Mouse (Mus musculus) testis, adult 2 months (tissue): Measurements from ENCODE around the gene Olfr576. TPM values are rescaled to one million over a fixed set of nuclear protein-coding genes. Genes with fewer than 3 reads are reported as not detected.

Source experiments
- H3K27ac ChIP-seq: fragments of 200-500 bp; 2 replicates; pipeline ENCODE4 v1.5.1; 2012; ENCODE audit warnings: low read depth, low read length; ENCODE audit not compliant: control insufficient read depth, insufficient read depth
- H3K27me3 ChIP-seq: fragments of 200-500 bp; 2 replicates; pipeline ENCODE4 v1.6.1; 2012; ENCODE audit warnings: mild to moderate bottlenecking, low read length, moderate library complexity; ENCODE audit not compliant: control insufficient read depth, insufficient read depth
- H3K36me3 ChIP-seq: fragments of 200-500 bp; 2 replicates; pipeline ENCODE4 v1.6.1; 2012; ENCODE audit warnings: mild to moderate bottlenecking, low read length; ENCODE audit not compliant: control insufficient read depth, insufficient read depth
- H3K4me1 ChIP-seq: fragments of 200-500 bp; 2 replicates; pipeline ENCODE4 v1.6.1; 2012; ENCODE audit warnings: low read length; ENCODE audit not compliant: control insufficient read depth, insufficient read depth
- H3K4me3 ChIP-seq: fragments of 200-500 bp; 2 replicates; pipeline ENCODE4 v1.5.1; 2012; ENCODE audit warnings: low read depth, mild to moderate bottlenecking, low read length, moderate library complexity, mixed read lengths; ENCODE audit not compliant: control insufficient read depth
- CTCF ChIP-seq: fragments of 200-500 bp; IDR thresholded peaks from 2 replicates; pipeline ENCODE4 v1.5.1; 2012; ENCODE audit warnings: low read depth, mild to moderate bottlenecking, inconsistent platforms, low read length, moderate library complexity; ENCODE audit not compliant: control insufficient read depth, insufficient read depth, insufficient replicate concordance
- POLR2A ChIP-seq: fragments of 200-500 bp; IDR thresholded peaks from 2 replicates; pipeline ENCODE4 v1.6.1; 2012; ENCODE audit warnings: low read depth, mild to moderate bottlenecking, inconsistent platforms, low read length, moderate library complexity; ENCODE audit not compliant: control insufficient read depth
- polyA plus RNA-seq: library from polyadenylated mRNA; depleted of rRNA; stranded (reverse); fragments of >200 nt; gene quantifications from 2 replicates; pipeline ENCODE4 v1.2.3, GENCODE M21; 2012; rRNA removed

Olfr576 gene
- not detected in 2 replicates for polyA plus RNA-seq

DNA sequence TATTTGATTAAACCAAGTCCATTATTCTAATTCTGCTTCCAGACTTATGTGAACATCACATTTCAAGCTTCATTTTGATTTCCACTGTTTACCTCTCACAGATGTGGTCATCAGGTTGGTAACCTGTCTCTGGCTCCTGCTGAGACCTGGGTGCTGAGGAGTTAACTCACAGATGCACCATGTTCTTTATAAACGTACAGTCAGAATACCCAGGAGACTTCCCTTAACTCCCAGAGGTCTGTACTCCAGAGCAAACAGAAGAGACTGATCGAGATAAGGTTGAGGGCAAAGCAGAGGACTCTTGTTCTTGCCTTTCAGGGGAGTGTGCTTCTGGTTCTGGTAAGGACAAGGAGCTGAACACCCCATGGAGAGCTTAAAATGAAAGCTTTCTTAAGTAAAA, at the start of gene Olfr576:
Olfr576 (plus strand) TSS at position 301 of the 400 bp plus-strand sequence.
- Histone ChIP-seq H3K27me3 (no peaks in the 10 kb centered on the region), H3K27ac (no peak within 1 kb of the TSS), H3K4me1 (no peaks in the 10 kb centered on the region), H3K36me3 (no peaks in the 10 kb centered on the region), H3K4me3 (no peak within 1 kb of the TSS)
- TF ChIP-seq POLR2A (no peak), CTCF (no peak)

DNA sequence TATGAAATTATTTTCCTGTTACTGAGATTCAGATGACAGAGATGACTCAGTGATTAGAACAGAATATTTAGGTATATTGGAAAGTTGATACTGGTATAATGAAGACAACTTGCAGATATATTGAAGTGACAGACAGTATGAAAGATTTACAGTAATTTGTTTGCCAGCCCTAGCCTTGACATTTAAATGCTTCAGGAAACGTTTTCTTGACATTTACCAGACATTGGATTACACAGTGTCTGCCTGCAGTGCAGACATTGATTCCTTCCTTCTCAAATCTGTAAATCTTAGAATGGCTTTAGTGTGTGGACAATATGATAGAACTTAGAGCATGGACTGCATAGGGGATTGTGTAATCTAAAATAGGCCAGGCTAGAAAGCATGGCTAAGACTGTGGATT, 47.2 kb upstream of the Olfr576 start:
- no peaks in the 10 kb centered on the region for H3K27me3 ChIP-seq
- H3K4me1 ChIP-seq, result no peaks in the 10 kb centered on the region
- H3K27ac ChIP-seq, result no peak overlapping the region
- TF ChIP-seq POLR2A (no peak), CTCF (no peak)
- no peak overlapping the region for H3K4me3 ChIP-seq
- no peaks in the 10 kb centered on the region for H3K36me3 ChIP-seq

DNA sequence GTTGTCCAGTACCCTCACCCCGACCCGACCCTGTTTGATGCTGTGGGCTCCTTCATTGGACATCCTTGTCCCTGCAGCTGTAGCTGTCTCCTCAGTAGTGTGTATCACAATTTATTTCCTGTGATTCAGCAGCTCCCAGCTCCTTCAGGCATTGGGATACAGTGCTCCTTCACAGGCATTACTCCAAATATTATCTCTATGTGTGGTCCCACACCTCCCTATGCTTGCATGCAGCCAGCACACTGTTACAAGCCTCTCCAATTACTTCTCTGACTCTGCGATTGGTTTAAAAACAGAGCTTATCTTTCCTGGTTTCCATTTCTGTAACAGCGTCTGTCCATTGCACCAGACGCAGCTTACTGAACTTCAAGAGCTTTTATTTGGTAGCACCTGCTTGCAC, 46.1 kb upstream of the Olfr576 start:
- TF ChIP-seq CTCF (no peak), POLR2A (no peak)
- no peaks in the 10 kb centered on the region for H3K4me1 ChIP-seq

DNA sequence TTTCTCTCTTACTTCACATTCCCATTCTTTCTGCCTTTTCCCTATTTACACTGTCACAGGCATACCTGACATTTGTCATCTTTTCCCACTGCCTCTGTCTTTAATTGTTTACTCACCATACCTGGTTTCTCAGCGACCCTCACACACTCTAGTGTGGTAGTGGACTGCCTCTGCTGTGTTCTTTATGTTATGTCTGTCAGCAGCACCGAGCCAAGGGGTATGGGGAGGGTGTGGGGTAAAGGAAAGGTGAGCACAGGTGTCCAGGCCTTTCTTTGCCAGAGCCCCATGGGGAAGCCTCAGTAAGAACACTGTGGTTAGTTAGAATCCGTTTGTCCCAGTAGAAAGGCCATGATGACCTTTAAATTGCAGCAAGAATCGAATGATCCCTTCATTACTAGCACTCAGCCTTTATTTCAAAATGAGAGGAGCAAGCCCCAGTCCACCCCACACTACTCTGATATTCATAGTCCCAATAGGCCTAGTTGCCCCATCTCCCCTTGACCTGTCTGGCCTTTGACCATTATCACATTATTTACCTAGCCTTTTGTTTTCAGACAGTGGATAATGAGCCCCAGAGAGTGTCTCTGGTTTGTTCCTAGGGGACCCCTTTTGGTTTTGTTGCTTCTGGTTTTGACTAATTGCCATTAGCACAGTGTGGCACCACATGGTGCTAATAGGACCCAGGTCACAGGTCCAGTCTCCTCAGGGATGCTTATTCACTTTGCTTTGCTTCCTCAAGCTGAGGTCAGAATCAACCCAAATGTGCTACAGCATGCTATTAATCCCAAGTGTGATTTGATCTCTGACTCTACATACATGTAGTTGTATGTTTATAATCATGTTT, 45.2 kb upstream of the Olfr576 start, which contains the start of gene Olfr571:
Olfr571 (minus strand) TSS at position 505 of the 844 bp plus-strand sequence.
- TF ChIP-seq CTCF, result no peak
- no peak for TF ChIP-seq POLR2A

More for the DNA sequence above, 46.1 kb upstream of the Olfr576 start:
- no peaks in the 10 kb centered on the region for H3K36me3 ChIP-seq
- no peaks in the 10 kb centered on the region for H3K27me3 ChIP-seq
- no peak overlapping the region for H3K4me3 ChIP-seq
- no peak overlapping the region for H3K27ac ChIP-seq

DNA sequence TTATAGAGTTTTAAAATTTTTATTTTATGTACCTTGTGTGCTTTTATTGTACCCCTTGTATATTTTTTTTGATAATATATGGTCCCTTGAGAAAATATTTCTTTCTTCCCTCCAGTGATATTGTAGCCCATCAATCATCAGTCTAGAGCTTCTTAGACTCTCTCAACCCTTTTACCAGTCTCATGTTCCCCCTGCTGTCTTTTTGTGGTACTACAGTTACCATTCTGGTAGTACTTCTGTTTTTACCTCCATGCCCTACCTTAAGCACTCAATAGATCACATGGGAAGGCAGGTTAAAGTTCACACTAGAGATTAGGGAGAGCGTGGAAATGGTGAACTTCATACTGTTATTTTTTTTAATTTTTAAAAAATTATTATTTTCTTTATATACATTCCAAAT, 42.8 kb upstream of the Olfr576 start:
- Histone ChIP-seq H3K27ac (no peak overlapping the region), H3K4me3 (no peak overlapping the region), H3K36me3 (no peaks in the 10 kb centered on the region), H3K4me1 (no peaks in the 10 kb centered on the region), H3K27me3 (no peaks in the 10 kb centered on the region)
- TF ChIP-seq CTCF (no peak), POLR2A (no peak)

More for the DNA sequence above, 45.2 kb upstream of the Olfr576 start, which contains the start of gene Olfr571:
- H3K27me3 ChIP-seq, result no peaks in the 10 kb centered on the region
- H3K36me3 ChIP-seq, result no peaks in the 10 kb centered on the region
- no peak within 1 kb of the TSS for H3K27ac ChIP-seq
- no peak within 1 kb of the TSS for H3K4me3 ChIP-seq
- no peaks in the 10 kb centered on the region for H3K4me1 ChIP-seq

DNA sequence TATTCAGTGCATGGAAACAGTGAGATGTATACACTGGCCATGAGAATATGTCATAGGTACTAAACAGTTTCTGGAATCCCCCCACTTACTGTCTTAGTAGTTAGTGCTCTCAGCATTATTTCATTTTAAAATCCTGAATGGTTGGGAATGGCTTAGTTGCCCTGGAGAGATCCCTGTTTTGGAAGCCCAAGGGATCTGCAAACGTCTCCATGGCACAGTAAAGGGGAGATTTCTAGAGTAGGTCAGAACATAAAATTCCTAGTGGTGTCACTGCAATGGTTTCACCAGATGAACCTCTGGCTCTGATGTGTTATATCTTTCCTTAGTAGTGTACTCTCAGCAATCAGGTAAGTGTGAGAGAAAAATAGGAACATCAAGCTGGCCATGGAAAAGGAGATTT, 38.4 kb upstream of the Olfr576 start, which contains the start of gene Olfr572:
Olfr572 (plus strand) TSS at position 301 of the 400 bp plus-strand sequence.
- Histone ChIP-seq H3K27ac (no peak within 1 kb of the TSS), H3K27me3 (no peaks in the 10 kb centered on the region), H3K4me1 (no peaks in the 10 kb centered on the region), H3K36me3 (no peaks in the 10 kb centered on the region), H3K4me3 (no peak within 1 kb of the TSS)
- TF ChIP-seq POLR2A (no peak), CTCF (no peak)

DNA sequence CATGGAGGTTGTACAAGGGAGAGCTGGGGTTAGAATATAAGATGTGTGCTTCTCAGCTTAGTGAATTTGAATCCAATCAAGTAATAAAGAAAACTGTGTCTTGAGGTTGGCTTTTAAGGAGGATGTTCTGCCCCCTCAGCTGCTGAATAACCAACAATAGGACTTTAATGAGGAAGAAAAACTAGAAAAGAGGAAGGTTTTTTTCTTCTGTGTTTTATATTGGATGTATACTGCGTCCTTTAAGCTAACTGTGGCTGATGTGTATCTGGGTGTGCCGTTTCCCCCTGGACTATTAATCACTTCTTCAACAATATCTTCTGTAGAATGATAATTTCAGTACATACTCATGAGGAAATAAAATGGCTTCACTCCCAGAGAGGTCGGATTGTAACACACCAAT, 35.4 kb upstream of the Olfr576 start:
- H3K4me1 ChIP-seq, result no peaks in the 10 kb centered on the region
- H3K27ac ChIP-seq, result no peak overlapping the region
- H3K27me3 ChIP-seq, result no peaks in the 10 kb centered on the region
- TF ChIP-seq CTCF (no peak), POLR2A (no peak)
- H3K36me3 ChIP-seq, result no peaks in the 10 kb centered on the region
- H3K4me3 ChIP-seq, result no peak overlapping the region
